Mouse (Mus musculus): ENCODE data around the gene 2310011J03Rik. TPM values are rescaled to one million over a fixed set of nuclear protein-coding genes. Genes with fewer than 3 reads are reported as not detected.

2310011J03Rik gene
- polyA plus RNA-seq, 1 experiment from 2014 or later, result 54.4 TPM

- Histone ChIP-seq H3K4me1 (peaks cover 44% of the 10 kb centered on the region), H3K36me3 (peaks cover 19% of the 10 kb centered on the region), H3K4me2 (no peak overlapping the region), H3K27me3 (peaks cover 52% of the 10 kb centered on the region), H3K9me3 (no peaks in the 10 kb centered on the region), H3K9ac (no peak overlapping the region), H3K27ac (no peak overlapping the region), H3K4me3 (0 out of 2 replicates have a peak overlapping the region, but pooled peaks have one; percentile 44)
- ATAC-seq (ENCODE audit: insufficient number of reproducible peaks, low FRiP score, low TSS enrichment, low read depth), result no peak
- 81% methylated on average over 5 of the region's 5 CpGs for WGBS
Observed at GRCm38 (mm10) chr10:80296824-80297223, 23.5 kb downstream of the 2310011J03Rik start.

- H3K36me3 ChIP-seq, result peaks cover 19% of the 10 kb centered on the region
- under 1% methylated on average over 26 of the region's 26 CpGs for WGBS
- H3K4me2 ChIP-seq, result peak within 1 kb of the TSS; percentile 81
- no peaks in the 10 kb centered on the region for H3K9me3 ChIP-seq
- H3K9ac ChIP-seq, result peak within 1 kb of the TSS; percentile 24
- H3K27ac ChIP-seq, result peak within 1 kb of the TSS; percentile 69
- peaks cover 42% of the 10 kb centered on the region for H3K27me3 ChIP-seq
- peak; percentile 46; the same call in 1 of the 2 replicates for ATAC-seq (ENCODE audit: insufficient number of reproducible peaks, low FRiP score, low TSS enrichment, low read depth)
- peaks cover 46% of the 10 kb centered on the region for H3K4me1 ChIP-seq
- H3K4me3 ChIP-seq, result peak within 1 kb of the TSS; percentile 44
Observed at GRCm38 (mm10) chr10:80295618-80296425, 24.5 kb downstream of the 2310011J03Rik start, which contains the start of gene Apc2. Gene Apc2, plus strand, starts transcription at chr10:80295977.

DNA sequence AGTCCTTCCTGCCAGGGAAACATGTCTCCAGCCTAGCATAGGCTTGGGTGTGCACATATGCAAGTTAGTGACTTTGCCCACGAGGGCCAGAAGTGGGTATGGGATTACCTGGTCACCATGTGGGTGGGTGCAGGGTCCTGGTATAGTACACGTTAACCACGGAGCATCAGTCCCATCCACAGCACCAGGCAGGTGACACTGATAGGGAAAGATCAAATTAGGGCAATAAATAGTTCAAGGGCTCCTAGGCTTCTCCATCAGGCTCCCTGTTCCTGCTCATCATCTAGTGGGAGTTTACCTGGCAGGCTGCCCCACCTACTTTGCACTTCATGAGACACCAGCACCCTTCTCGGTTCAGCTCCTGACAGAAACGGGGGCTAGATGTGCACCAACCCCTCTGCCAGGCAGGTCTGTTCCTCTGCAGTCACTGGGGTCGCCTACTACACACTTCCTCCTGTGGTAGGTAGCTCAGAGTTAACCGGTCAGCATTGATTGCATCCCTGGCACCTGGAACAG lies 25.5 kb downstream of the 2310011J03Rik start:
- H3K27ac ChIP-seq, result peak overlapping the region; percentile 23; the same call in 1 of the 2 replicates
- no peak for ATAC-seq (ENCODE audit: insufficient number of reproducible peaks, low FRiP score, low TSS enrichment, low read depth)
- peaks cover 19% of the 10 kb centered on the region for H3K36me3 ChIP-seq
- peaks cover 46% of the 10 kb centered on the region for H3K4me1 ChIP-seq
- no peak overlapping the region for H3K9ac ChIP-seq
- peaks cover 32% of the 10 kb centered on the region for H3K27me3 ChIP-seq
- H3K9me3 ChIP-seq, result no peaks in the 10 kb centered on the region
- H3K4me3 ChIP-seq, result no peak overlapping the region
- WGBS, result 39% methylated on average over 7 of the region's 7 CpGs
- H3K4me2 ChIP-seq, result no peak overlapping the region

GRCm38 (mm10) chr10:80294311-80294710 lies 26.0 kb downstream of the 2310011J03Rik start:
- Histone ChIP-seq H3K4me2 (no peak overlapping the region), H3K27ac (no peak overlapping the region), H3K9ac (no peak overlapping the region), H3K9me3 (no peaks in the 10 kb centered on the region), H3K4me1 (peaks cover 46% of the 10 kb centered on the region), H3K4me3 (peak overlapping the region; percentile 68; the same call in 1 of the 2 replicates), H3K27me3 (peaks cover 27% of the 10 kb centered on the region), H3K36me3 (peaks cover 21% of the 10 kb centered on the region)
- 62% methylated on average over 4 of the region's 4 CpGs for WGBS
- ATAC-seq (ENCODE audit: insufficient number of reproducible peaks, low FRiP score, low TSS enrichment, low read depth), result no peak

- H3K9ac ChIP-seq, result peak overlapping the region; percentile 92
- H3K4me3 ChIP-seq, result peak overlapping the region; percentile 68
- 16% methylated on average over 14 of the region's 14 CpGs for WGBS
- peak overlapping the region; percentile 75 for H3K4me2 ChIP-seq
- H3K36me3 ChIP-seq, result peaks cover 31% of the 10 kb centered on the region
- H3K4me1 ChIP-seq, result peaks cover 42% of the 10 kb centered on the region
- H3K27me3 ChIP-seq, result peaks cover 17% of the 10 kb centered on the region
- no peak for ATAC-seq (ENCODE audit: insufficient number of reproducible peaks, low FRiP score, low TSS enrichment, low read depth)
- H3K27ac ChIP-seq, result peak overlapping the region; percentile 96
- no peaks in the 10 kb centered on the region for H3K9me3 ChIP-seq
Observed at GRCm38 (mm10) chr10:80293325-80293724, 27.0 kb downstream of the 2310011J03Rik start.

DNA sequence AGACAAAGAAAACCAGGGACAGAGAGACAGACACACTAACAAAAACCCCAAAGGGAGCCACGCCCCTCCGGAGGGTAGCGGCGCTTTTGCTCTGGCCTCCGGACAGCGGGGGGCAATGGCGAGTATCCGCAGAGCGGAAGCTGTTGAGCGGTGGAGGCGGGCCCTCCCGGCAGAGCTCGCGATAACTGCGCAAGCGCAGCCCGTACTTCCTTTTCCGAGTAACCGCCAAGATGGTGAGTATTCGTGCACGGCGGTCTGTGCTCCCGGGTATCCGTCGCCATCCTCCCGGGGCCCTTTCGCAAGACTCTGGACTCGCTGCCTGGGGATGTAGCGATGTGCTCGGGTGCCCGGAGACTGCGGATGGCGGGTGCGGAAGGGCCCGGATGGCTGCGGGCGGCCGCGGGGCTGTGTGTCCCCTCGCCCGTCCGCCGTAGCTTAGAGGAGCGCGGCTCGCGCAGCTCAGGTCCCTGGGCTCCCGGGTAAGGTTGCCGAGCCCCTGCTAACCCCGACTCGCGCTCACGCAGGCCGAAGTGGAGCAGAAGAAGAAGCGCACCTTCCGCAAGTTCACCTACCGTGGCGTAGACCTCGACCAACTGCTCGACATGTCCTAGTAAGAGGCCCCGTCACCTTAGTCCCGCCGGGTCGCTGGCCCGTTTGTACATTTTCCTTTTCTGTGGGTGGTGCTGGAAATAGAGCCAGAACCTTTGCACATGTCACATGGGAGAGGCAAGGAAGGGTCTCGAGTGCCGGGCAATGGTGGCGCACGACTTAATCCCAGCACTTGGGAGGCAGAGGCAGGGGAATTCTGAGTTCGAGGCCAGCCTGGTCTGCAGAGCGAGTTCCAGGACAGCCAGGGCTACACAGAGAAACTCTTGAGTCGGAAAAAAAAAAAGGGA lies 27.8 kb downstream of the 2310011J03Rik start, which contains the start of gene Rps15:
Gene Rps15 (plus strand): TSS at position 203 of the 896 bp plus-strand sequence.
- peak within 1 kb of the TSS; percentile 75 for H3K4me2 ChIP-seq
- peak; percentile 84 for ATAC-seq (ENCODE audit: insufficient number of reproducible peaks, low FRiP score, low TSS enrichment, low read depth)
- WGBS, result under 1% methylated on average over 72 of the region's 72 CpGs
- peak within 1 kb of the TSS; percentile 96 for H3K27ac ChIP-seq
- peak within 1 kb of the TSS; percentile 92 for H3K9ac ChIP-seq
- peaks cover 37% of the 10 kb centered on the region for H3K36me3 ChIP-seq
- no peaks in the 10 kb centered on the region for H3K9me3 ChIP-seq
- peak within 1 kb of the TSS; percentile 68 for H3K4me3 ChIP-seq
- H3K4me1 ChIP-seq, result peaks cover 42% of the 10 kb centered on the region
- peaks cover 9% of the 10 kb centered on the region for H3K27me3 ChIP-seq

GRCm38 (mm10) chr10:80288657-80289056 lies 31.7 kb downstream of the 2310011J03Rik start:
- no peaks in the 10 kb centered on the region for H3K27me3 ChIP-seq
- 66% methylated on average over 8 of the region's 8 CpGs for WGBS
- ATAC-seq (ENCODE audit: insufficient number of reproducible peaks, low FRiP score, low TSS enrichment, low read depth), result no peak
- no peak overlapping the region for H3K4me3 ChIP-seq
- H3K36me3 ChIP-seq, result peaks cover 58% of the 10 kb centered on the region
- no peak overlapping the region for H3K4me2 ChIP-seq
- H3K27ac ChIP-seq, result no peak overlapping the region
- H3K9me3 ChIP-seq, result no peaks in the 10 kb centered on the region
- H3K4me1 ChIP-seq, result peaks cover 11% of the 10 kb centered on the region
- no peak overlapping the region for H3K9ac ChIP-seq

- H3K9ac ChIP-seq, result no peak overlapping the region
- H3K27me3 ChIP-seq, result no peaks in the 10 kb centered on the region
- no peaks in the 10 kb centered on the region for H3K9me3 ChIP-seq
- 90% methylated on average over 12 of the region's 12 CpGs for WGBS
- H3K36me3 ChIP-seq, result peaks cover 59% of the 10 kb centered on the region
- no peak overlapping the region for H3K4me3 ChIP-seq
- ATAC-seq (ENCODE audit: insufficient number of reproducible peaks, low FRiP score, low TSS enrichment, low read depth), result no peak
- H3K4me1 ChIP-seq, result peaks cover 6% of the 10 kb centered on the region
- H3K4me2 ChIP-seq, result no peak overlapping the region
- peak overlapping the region; percentile 11; the same call in 1 of the 2 replicates for H3K27ac ChIP-seq
Observed at GRCm38 (mm10) chr10:80288097-80288496, 32.2 kb downstream of the 2310011J03Rik start.

DNA sequence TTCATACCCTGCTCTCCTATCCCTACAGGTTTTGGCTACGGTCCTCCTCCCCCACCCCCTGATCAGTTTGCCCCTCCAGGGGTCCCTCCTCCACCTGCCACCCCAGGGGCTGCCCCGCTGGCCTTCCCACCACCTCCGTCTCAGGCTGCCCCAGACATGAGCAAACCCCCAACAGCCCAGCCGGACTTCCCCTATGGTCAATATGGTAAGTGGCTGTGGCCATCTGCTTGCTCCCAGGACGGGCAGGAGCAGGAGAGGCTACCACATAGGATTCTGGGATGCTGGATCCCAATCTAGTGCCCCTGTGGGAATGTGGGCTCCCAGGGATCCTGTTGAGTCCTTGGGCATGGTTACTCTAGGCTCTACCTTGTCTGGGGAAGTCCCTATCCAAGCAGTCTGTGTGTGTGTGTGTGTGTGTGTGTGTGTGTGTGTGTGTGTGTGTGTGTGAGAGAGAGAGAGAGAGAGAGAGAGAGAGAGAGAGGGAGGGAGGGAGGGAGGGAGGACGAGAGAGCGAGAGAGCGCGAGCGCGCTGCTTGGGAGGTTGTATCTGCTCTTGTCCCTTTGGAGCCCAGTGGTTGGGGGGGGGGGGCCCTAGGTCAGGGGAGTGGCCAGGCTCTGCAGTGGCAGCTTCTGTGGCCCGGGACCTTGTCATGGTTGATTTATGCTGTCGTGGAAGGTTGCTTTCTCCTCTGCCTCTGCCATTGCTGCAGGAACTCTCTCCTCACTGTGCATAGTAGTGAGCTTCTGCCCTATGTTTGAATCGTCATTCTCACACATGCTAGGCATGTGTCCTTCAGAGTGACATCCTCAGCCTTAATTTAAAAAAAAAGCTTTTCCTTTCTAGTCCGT lies 34.9 kb downstream of the 2310011J03Rik start:
- Histone ChIP-seq H3K4me3 (no peak overlapping the region), H3K36me3 (peaks cover 84% of the 10 kb centered on the region), H3K27ac (no peak overlapping the region), H3K4me2 (no peak overlapping the region), H3K4me1 (0 out of 2 replicates have a peak, but pooled peaks cover 6% of the 10 kb centered on the region), H3K27me3 (no peaks in the 10 kb centered on the region), H3K9me3 (no peaks in the 10 kb centered on the region), H3K9ac (no peak overlapping the region)
- ATAC-seq (ENCODE audit: insufficient number of reproducible peaks, low FRiP score, low TSS enrichment, low read depth), result no peak
- WGBS, result 85% methylated on average over 12 of the region's 15 CpGs

GRCm38 (mm10) chr10:80282481-80283441 lies 37.6 kb downstream of the 2310011J03Rik start:
- no peak overlapping the region for H3K4me3 ChIP-seq
- 0 out of 2 replicates have a peak overlapping the region, but pooled peaks have one; percentile 51 for H3K27ac ChIP-seq
- H3K4me1 ChIP-seq, result 0 out of 2 replicates have a peak, but pooled peaks cover 6% of the 10 kb centered on the region
- H3K9me3 ChIP-seq, result no peaks in the 10 kb centered on the region
- 80% methylated on average over 20 of the region's 20 CpGs for WGBS
- H3K9ac ChIP-seq, result no peak overlapping the region
- no peaks in the 10 kb centered on the region for H3K27me3 ChIP-seq
- no peak overlapping the region for H3K4me2 ChIP-seq
- ATAC-seq (ENCODE audit: insufficient number of reproducible peaks, low FRiP score, low TSS enrichment, low read depth), result no peak
- peaks cover 95% of the 10 kb centered on the region for H3K36me3 ChIP-seq
